Mouse (Mus musculus) liver, postnatal 0 days (tissue): ENCODE measurements around the gene Arhgef3. TPM values are rescaled to one million over a fixed set of nuclear protein-coding genes. Genes with fewer than 3 reads are reported as not detected.

Experiments used
- ATAC-seq: fragments of 200-750 bp; cut with Nextera tagmentation; 2 replicates; pipeline ENCODE4 v1.8.0; 2017; ENCODE audit warnings: mild to moderate bottlenecking, moderate library complexity
- DNase-seq: peaks from one replicate; pipeline ENCODE4 v3.0.0-alpha.2; 2016
- H3K27ac ChIP-seq: fragments of 300-500 bp; sonication (generic); 2 replicates; pipeline ENCODE4 v1.5.1; 2014; ENCODE audit warnings: antibody characterized with exemption, moderate library complexity, mild to moderate bottlenecking, low read depth
- H3K27me3 ChIP-seq: fragments of 300-500 bp; sonication (generic); 2 replicates; pipeline ENCODE4 v1.6.1; 2014; ENCODE audit warnings: low read length, control low read depth, mixed read lengths; ENCODE audit not compliant: insufficient read depth
- H3K36me3 ChIP-seq: fragments of 300-500 bp; sonication (generic); replicated peaks from 2 replicates; pipeline ENCODE4 v1.6.1; 2014; ENCODE audit warnings: mild to moderate bottlenecking, control low read depth, low read length, moderate library complexity, mixed read lengths; ENCODE audit not compliant: insufficient read depth
- H3K4me1 ChIP-seq: fragments of 300-500 bp; sonication (generic); 2 replicates; pipeline ENCODE4 v1.6.1; 2014; ENCODE audit warnings: antibody characterized with exemption, mild to moderate bottlenecking, control low read depth; ENCODE audit not compliant: insufficient read depth
- H3K4me2 ChIP-seq: fragments of 300-500 bp; sonication (generic); 2 replicates; pipeline ENCODE4 v1.6.1; 2014; ENCODE audit warnings: low read depth, mild to moderate bottlenecking, low read length, moderate library complexity, mixed read lengths
- H3K4me3 ChIP-seq: fragments of 300-500 bp; sonication (generic); 2 replicates; pipeline ENCODE4 v1.5.1; 2014; ENCODE audit warnings: low read depth, low read length
- H3K9ac ChIP-seq: fragments of 300-500 bp; sonication (generic); replicated peaks from 2 replicates; pipeline ENCODE4 v1.6.1; 2014; ENCODE audit warnings: mild to moderate bottlenecking, moderate library complexity
- H3K9me3 ChIP-seq: fragments of 300-500 bp; sonication (generic); 2 replicates; pipeline ENCODE4 v1.6.1; 2016; ENCODE audit warnings: mild to moderate bottlenecking, control low read depth, low read length, mixed read lengths
- CTCF ChIP-seq: sonication (generic); IDR thresholded peaks from 2 replicates; pipeline ENCODE4 v1.5.1; 2016; ENCODE audit warnings: antibody characterized with exemption, low read depth
- EP300 ChIP-seq: IDR thresholded peaks from 2 replicates; pipeline ENCODE4 v1.6.1; 2016; ENCODE audit warnings: antibody characterized with exemption, low read depth, mild to moderate bottlenecking
- WGBS: fragments of 180-500 bp; shearing (Covaris S2); extraction: QIAGEN DNeasy Blood & Tissue Kit; methylation state at CpG from one replicate; pipeline ENCODE4 v1.1.7; 2014; ENCODE audit not compliant: insufficient replicate concordance; 5-methylcytosine and 5-hydroxymethylcytosine counted together
- polyA plus RNA-seq: library from polyadenylated mRNA; unstranded; fragments of >200 nt; fragmentation: Nextera tagmentation; extraction: Ambion mirVana; gene quantifications from 2 replicates; pipeline ENCODE4 v1.2.1, GENCODE M21; 2015

Arhgef3 gene
- polyA plus RNA-seq, 1 experiment from 2014 or later: 11.4 TPM

DNA sequence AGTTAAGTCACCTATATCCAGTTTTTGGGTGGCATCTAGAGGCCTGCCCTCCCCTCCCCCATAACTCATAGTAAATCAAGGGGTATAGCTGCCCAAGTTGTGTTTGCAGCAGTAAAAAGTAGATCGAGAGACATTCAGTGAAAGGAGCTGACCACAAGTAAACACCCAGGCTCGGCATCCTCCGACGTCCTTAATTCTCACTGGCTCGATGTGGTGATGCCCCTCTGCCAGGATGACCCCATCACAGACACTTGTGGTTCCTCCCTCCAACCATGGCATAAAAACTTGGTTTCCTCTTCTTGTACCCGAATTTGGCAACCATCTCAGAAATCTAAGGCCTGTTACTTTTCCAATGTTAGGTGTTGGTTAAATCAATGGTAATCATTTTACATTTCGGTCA lies 118.4 kb downstream of the Arhgef3 start:
- Histone ChIP-seq H3K36me3 (no peaks in the 10 kb centered on the region), H3K4me1 (peaks cover 22% of the 10 kb centered on the region), H3K4me3 (no peak overlapping the region), H3K4me2 (no peak overlapping the region), H3K27me3 (no peaks in the 10 kb centered on the region), H3K27ac (no peak overlapping the region), H3K9me3 (no peaks in the 10 kb centered on the region), H3K9ac (no peak overlapping the region)
- WGBS: 74% methylated on average over 7 of the region's 7 CpGs
- TF ChIP-seq CTCF (no peak), EP300 (no peak)
- DNase-seq: no peak
- ATAC-seq: no peak

DNA sequence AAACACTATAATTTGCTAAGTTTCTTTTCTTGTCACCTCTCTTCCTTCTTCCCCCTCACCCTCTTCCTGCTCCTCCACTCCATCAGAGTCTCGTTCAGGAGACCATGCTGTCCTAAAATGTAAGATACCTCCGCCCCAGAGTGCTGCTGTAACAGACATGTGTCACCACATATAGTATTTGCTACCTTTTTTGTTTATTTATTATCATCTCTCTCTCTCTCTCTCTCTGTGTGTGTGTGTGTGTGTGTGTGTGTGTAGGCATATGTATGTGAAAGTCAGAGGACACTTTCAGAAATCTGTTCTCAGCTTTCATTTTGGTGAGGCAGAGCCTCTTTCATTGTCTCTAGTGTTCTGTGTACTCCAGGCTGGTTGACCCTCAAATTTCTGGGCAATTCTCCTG lies 119.0 kb downstream of the Arhgef3 start:
- Histone ChIP-seq H3K36me3 (no peaks in the 10 kb centered on the region), H3K9ac (no peak overlapping the region), H3K4me3 (no peak overlapping the region), H3K27me3 (no peaks in the 10 kb centered on the region), H3K9me3 (no peaks in the 10 kb centered on the region), H3K4me2 (no peak overlapping the region), H3K4me1 (peaks cover 22% of the 10 kb centered on the region), H3K27ac (no peak overlapping the region)
- DNase-seq: no peak
- 60% methylated on average over 2 of the region's 2 CpGs for WGBS
- TF ChIP-seq CTCF (no peak), EP300 (no peak)
- no peak for ATAC-seq

GRCm38 (mm10) chr14:27234270-27234840 lies 119.7 kb downstream of the Arhgef3 start:
- no peak overlapping the region for H3K9ac ChIP-seq
- TF ChIP-seq EP300: no peak
- no peak for TF ChIP-seq CTCF
- H3K4me1 ChIP-seq: peaks cover 21% of the 10 kb centered on the region
- no peak for ATAC-seq
- H3K27ac ChIP-seq: no peak overlapping the region
- no peaks in the 10 kb centered on the region for H3K27me3 ChIP-seq
- no peaks in the 10 kb centered on the region for H3K36me3 ChIP-seq
- no peak overlapping the region for H3K4me3 ChIP-seq
- WGBS: 45% methylated on average over 4 of the region's 4 CpGs
- no peaks in the 10 kb centered on the region for H3K9me3 ChIP-seq
- H3K4me2 ChIP-seq: no peak overlapping the region
- DNase-seq: no peak

GRCm38 (mm10) chr14:27235897-27236553 lies 121.3 kb downstream of the Arhgef3 start:
- no peak for ATAC-seq
- no peak overlapping the region for H3K4me2 ChIP-seq
- H3K36me3 ChIP-seq: no peaks in the 10 kb centered on the region
- no peak overlapping the region for H3K9ac ChIP-seq
- TF ChIP-seq CTCF (no peak), EP300 (no peak)
- H3K9me3 ChIP-seq: no peaks in the 10 kb centered on the region
- no peak for DNase-seq
- H3K4me1 ChIP-seq: peaks cover 8% of the 10 kb centered on the region; the same call in 1 of the 2 replicates
- H3K27ac ChIP-seq: no peak overlapping the region
- H3K4me3 ChIP-seq: no peak overlapping the region
- 62% methylated on average over 6 of the region's 6 CpGs for WGBS
- H3K27me3 ChIP-seq: no peaks in the 10 kb centered on the region

DNA sequence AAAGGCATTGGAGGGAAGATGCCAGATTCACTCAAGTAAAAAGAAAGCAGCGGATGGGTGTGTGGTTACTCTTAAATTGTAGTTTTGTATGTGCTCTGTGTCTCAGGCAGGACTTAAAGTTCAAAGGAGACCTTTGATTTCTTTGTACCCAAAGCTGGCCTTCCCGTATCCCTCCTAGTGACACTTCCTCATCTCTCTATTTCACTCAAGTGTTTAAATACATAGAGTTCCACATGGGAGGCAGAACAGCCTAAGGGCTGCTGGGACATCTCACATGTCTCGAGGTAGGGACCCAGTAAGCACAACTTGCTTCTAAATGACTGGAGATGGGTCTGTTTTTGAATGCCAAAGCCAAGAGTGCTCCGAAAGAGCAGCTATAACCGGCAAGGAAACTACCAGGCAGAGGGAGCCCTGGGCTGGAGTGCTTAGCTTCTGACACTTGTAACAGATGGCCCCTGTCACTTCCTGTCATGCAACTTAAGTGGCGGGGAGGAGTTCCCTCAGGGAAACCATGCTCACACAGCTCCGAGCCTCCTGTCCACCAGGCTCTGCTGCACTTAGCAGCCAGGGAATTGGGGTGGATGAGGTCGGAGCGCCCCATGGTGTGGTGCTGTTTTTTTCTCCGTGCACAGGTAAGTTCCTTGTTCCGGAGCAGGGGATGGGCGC lies 123.0 kb downstream of the Arhgef3 start:
- WGBS: 36% methylated on average over 12 of the region's 12 CpGs
- H3K27ac ChIP-seq: 0 out of 2 replicates have a peak overlapping the region, but pooled peaks have one; percentile 49
- ATAC-seq: no peak

DNA sequence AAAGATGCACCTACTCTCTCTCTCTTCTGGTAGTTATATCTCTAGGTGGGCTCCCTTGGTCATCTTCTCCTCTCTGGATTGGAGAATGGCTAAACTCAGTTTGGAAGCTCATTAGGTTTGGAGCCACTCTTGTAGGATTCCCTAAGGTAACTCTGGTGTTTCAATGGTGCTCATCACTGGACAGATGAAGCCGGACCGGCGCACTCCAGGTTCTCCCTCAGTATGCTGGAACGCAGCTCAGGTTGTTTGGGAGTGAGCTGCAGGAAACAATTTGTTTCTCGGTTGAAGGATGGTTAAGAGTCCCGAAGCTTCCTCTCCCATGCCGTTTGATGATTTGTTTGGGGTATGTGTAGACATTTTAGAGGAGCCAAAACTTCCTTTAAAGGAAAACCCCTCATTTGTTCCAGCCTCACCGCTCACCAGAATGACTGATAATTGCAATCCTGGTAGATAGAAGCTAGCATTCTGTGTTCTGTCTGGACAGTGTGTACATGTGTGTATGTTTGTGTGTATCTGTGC lies 124.0 kb downstream of the Arhgef3 start:
- no peak for ATAC-seq
- WGBS: 49% methylated on average over 8 of the region's 8 CpGs

More for the DNA sequence above, 123.0 kb downstream of the Arhgef3 start:
- Histone ChIP-seq H3K36me3 (no peaks in the 10 kb centered on the region), H3K9me3 (no peaks in the 10 kb centered on the region), H3K27me3 (no peaks in the 10 kb centered on the region), H3K4me2 (peak overlapping the region; percentile 60), H3K4me3 (no peak overlapping the region), H3K4me1 (peaks cover 8% of the 10 kb centered on the region; the same call in 1 of the 2 replicates), H3K9ac (no peak overlapping the region)
- TF ChIP-seq EP300 (no peak), CTCF (no peak)
- DNase-seq: peak; percentile 37

More for the DNA sequence above, 124.0 kb downstream of the Arhgef3 start:
- Histone ChIP-seq H3K4me3 (no peak overlapping the region), H3K4me1 (peaks cover 8% of the 10 kb centered on the region; the same call in 1 of the 2 replicates), H3K27ac (no peak overlapping the region), H3K4me2 (0 out of 2 replicates have a peak overlapping the region, but pooled peaks have one; percentile 60), H3K36me3 (no peaks in the 10 kb centered on the region), H3K27me3 (no peaks in the 10 kb centered on the region), H3K9ac (no peak overlapping the region), H3K9me3 (no peaks in the 10 kb centered on the region)
- no peak for DNase-seq
- TF ChIP-seq EP300 (no peak), CTCF (no peak)
